Mouse (Mus musculus): ENCODE data around the gene Abl1.

GRCm38 (mm10) chr2:31706531-31706930 lies 18.4 kb downstream of the Abl1 start:
- TF ChIP-seq CTCF (IDR thresholded peaks at IDR 0.05) (no peak), POLR2A (IDR thresholded peaks at IDR 0.05; ENCODE audit: insufficient read depth, low read depth, low read length) (no peak), EP300 (IDR thresholded peaks at IDR 0.05; ENCODE audit: insufficient read depth, low read depth, low read length) (no peak)
